Mouse (Mus musculus): ENCODE measurements around the gene Gas2l3.

The Gas2l3 gene

GRCm38 (mm10) chr10:89395823-89396222 is 47.9 kb downstream of the Gas2l3 start:
- peak; percentile 90 for DNase-seq (ENCODE audit: low read depth, low spot score)

DNA sequence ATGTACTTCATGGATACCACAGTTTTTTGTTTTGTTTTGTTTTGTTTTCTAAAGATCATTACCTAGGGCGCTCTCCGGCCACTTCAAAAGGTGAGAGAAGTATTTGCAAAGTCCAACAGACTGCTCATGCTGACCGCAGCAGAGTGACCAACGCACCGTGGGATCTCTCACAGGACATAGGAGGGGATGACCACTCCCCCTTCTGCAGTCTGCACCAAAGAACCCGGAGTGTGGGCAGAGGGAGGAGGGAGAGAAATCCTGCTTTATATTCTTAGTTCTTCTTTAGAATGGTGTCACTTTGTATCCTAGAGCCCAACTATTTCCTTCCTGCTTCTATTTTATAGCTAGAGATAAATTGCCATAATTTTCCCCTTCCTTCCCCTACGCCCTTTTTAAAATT is 48.4 kb downstream of the Gas2l3 start:
- no peak for DNase-seq (ENCODE audit: low read depth, low spot score)

DNA sequence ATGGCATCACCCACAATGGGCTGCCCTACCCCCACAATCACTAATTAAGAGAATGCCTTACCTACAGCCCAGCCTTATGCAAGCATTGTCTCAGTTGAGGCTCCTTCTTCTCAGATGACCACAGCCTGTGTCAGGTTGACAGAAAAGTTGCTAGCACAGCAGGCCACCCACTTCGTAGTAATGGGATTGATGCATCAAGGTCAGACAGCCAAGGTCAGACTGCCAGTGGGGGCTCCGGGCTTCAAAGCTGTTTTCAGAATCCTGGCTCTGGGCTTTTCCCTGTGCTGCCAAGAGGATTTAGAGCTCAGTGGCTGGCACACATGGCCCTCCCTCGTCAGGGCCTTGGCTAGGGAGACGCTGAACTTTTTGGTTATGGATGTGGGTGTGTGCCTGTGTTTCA is 51.1 kb downstream of the Gas2l3 start:
- DNase-seq (ENCODE audit: low read depth, low spot score): peak; percentile 68

DNA sequence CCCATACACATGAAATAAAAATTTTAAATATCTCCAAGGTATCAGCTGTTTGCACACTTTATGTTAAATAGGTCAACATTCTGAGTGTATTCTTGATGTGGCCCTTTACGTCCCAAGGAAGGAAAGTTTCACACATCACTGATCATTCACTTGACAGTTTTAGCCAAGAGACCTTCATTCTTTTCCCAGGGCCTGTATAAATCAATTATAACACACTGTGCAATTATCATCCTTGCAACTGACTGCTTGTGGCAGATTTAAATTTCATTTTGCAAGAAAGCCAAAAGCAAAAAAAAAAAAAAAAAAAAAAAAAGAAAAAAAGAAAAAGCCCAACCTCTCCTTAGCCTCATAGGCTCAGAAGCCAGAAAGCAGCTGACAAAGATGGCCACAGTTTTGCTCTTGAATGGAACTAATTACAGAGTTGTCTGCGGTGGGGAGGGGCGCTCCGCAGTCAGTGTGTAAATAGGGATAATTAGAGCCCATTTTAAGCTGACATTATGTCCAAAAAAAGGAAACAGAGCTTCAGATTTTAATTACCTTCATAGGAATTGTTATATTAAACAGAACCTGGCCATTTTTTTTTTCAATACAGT is 52.1 kb downstream of the Gas2l3 start:
- DNase-seq (ENCODE audit: low read depth, low spot score): no peak

DNA sequence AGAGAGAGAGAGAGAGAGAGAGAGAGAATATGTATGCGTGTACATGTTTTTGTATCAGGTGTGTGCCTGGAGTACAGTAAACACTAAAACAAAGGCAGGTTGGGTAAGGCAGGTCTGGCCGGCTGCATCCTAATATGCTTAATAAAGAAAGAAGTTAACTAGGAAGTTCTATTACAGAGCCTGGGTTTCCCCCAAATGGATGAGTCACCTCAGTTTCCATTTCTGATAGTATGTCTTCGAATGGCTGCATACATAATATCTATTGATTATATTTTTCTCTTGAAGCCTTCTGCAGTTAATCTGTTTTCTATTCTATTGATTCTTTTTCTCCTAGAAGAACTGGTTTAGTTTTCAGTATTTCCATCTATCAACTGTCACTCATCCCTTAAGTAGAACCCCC is 57.3 kb downstream of the Gas2l3 start:
- no peak for DNase-seq (ENCODE audit: low read depth, low spot score)

GRCm38 (mm10) chr10:89383462-89383861 is 60.3 kb downstream of the Gas2l3 start:
- DNase-seq (ENCODE audit: low read depth, low spot score): peak; percentile 86

DNA sequence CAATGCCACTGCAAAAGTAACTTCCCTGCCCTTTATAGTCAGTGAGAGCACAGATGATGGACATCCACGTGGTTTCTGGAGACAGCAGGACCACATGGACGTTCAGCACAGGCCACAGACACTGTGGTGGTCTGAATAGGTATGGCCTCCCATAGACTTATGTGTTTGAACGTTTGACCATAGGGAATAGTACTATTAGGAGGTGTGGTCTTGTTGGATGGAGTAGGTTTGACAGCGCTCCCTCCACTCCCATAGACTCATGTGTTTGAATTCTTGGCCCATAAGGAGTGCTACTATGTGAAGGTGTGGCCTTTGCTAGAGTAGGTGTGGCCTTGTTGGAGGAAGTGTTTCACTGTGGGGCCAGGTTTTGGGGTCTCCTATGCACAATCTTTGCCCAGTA is 66.0 kb downstream of the Gas2l3 start:
- DNase-seq (ENCODE audit: low read depth, low spot score): no peak

DNA sequence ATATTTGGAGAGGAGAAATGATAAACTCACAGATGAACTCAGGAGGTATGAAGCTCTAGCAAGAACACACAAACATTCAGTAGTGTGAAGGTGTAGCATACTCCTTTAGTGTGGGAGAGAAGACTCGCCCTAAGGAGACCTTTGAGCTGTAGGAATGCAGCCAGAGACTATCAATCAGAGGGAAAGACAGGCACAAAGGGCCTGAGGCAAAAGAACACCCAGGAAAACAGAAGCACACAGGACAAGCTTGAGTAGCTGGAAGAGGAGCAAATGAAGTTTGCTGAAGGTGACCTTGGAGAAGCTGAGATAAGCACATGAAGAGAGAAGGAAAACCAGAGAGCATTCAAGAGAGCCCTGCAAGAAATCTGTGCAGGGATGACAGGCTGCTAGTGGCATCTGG is 73.7 kb downstream of the Gas2l3 start:
- no peak for DNase-seq (ENCODE audit: low read depth, low spot score)

- no peak for DNase-seq (ENCODE audit: low read depth, low spot score)
Measured at GRCm38 (mm10) chr10:89358933-89359332, 84.8 kb downstream of the Gas2l3 start.
